Mouse (Mus musculus): Measurements from ENCODE around the gene Dnajb12. TPM values are rescaled to one million over a fixed set of nuclear protein-coding genes. Genes with fewer than 3 reads are reported as not detected.

The Dnajb12 gene
- total and polyA plus RNA-seq, 2 experiments from 2014 or later: 25.7 to 47.9 TPM

DNA sequence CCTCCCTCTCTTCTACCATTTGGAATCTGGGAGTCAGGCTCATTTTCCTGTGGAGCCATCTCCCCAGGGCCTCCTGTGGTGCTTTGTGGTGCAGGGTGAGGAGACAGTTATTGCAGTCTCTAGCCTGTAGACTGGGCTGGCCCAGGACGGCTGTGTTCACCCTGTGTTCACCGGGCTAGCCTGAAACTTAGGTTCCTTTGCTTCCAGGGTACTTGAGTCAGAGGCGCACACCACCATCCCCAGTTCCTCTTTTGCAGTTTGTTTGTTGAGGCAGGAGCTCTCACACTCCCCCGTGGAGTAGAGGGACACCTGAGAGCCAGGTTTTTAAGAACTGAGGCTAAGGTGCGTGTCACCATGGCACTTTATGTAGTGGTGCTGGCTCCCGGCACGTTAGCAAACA is 10.0 kb downstream of the Dnajb12 start:
- no peak overlapping the region for H3K9ac ChIP-seq (replicated peaks; ENCODE audit: low read length, poor library complexity, severe bottlenecking)
- no peak overlapping the region for H3K27ac ChIP-seq (ENCODE audit: low read depth, low read length)
- no peak for DNase-seq (ENCODE audit: low spot score)
- H3K36me3 ChIP-seq (ENCODE audit: insufficient read depth, low read length): peaks cover 27% of the 10 kb centered on the region
- no peaks in the 10 kb centered on the region for H3K9me3 ChIP-seq (ENCODE audit: low read length)
- no peak overlapping the region for H3K4me2 ChIP-seq (ENCODE audit: low read depth, low read length, poor library complexity, severe bottlenecking)
- WGBS: 88% methylated on average over 7 of the region's 7 CpGs
- H3K27me3 ChIP-seq (ENCODE audit: insufficient read depth, low read length): no peaks in the 10 kb centered on the region
- TF ChIP-seq CTCF (IDR thresholded peaks at IDR 0.05): no peak
- ATAC-seq (ENCODE audit: low FRiP score): no peak
- H3K4me3 ChIP-seq (ENCODE audit: low read depth, low read length): no peak overlapping the region
- no peaks in the 10 kb centered on the region for H3K4me1 ChIP-seq (ENCODE audit: insufficient read depth, low read length)

DNA sequence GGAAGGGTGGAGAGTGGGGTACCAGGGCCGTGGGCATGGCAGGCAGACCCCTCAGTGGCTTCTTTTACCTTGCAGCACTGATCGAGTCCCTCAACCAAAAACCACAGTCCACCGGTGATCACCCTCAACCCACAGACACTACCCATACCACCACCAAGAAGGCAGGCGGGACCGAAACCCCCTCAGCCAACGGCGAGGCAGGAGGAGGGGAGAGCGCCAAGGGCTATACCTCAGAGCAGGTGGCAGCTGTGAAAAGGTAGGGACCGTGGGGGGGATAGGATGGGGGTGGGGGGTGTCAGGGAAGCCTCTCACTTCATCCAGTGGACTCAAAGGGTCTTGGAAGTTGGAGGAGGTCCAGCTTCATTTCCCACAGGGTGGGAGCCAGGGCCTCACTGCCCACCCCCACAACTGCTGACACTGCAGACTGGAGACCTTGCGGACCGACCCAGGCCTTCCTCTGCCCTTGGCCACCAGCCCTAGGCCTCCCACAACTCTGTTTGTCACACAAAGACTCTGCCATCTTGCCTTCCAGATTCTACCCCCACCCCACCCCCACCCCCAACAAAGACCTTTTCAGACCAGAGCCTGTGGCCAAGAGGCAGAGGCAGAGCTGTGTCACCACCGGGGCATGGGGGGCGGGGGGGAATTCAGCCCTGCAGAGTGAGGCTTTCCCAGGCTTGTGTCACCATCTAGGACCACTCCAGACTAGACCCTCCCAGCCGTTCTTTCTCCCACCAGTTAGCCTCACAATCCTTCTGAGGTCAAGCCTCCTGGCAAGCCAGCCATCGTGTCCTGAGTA is 10.8 kb downstream of the Dnajb12 start:
- TF ChIP-seq CTCF (IDR thresholded peaks at IDR 0.05): no peak
- Histone ChIP-seq H3K9me3 (ENCODE audit: low read length) (no peaks in the 10 kb centered on the region), H3K36me3 (ENCODE audit: insufficient read depth, low read length) (peaks cover 33% of the 10 kb centered on the region), H3K4me3 (ENCODE audit: low read depth, low read length) (no peak overlapping the region), H3K4me2 (ENCODE audit: low read depth, low read length, poor library complexity, severe bottlenecking) (no peak overlapping the region), H3K4me1 (ENCODE audit: insufficient read depth, low read length) (no peaks in the 10 kb centered on the region), H3K27me3 (ENCODE audit: insufficient read depth, low read length) (no peaks in the 10 kb centered on the region), H3K9ac (replicated peaks; ENCODE audit: low read length, poor library complexity, severe bottlenecking) (no peak overlapping the region), H3K27ac (ENCODE audit: low read depth, low read length) (no peak overlapping the region)
- DNase-seq (ENCODE audit: low spot score) (no peak), ATAC-seq (ENCODE audit: low FRiP score) (no peak)
- WGBS: 81% methylated on average over 14 of the region's 15 CpGs

DNA sequence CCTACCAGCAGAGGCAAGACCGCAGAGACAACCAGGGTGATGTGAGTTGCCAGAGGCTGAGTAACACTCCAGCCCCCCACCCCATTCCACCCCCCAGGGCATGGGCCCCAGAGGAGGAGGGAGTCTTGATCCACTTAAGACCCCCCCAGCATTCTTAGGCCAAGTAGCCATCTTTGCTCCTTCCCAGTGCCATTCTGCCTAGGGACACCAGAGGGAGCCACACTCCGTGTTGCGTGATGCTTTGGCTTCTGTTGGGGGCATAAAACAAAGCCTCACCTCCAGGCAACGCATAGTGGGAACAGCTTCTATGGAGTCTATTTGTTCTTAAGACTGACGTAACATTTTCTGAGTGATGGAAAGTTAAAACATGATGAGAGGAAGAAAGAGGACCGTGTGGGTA is 13.6 kb downstream of the Dnajb12 start:
- peaks cover 18% of the 10 kb centered on the region for H3K4me1 ChIP-seq (ENCODE audit: insufficient read depth, low read length)
- ATAC-seq (ENCODE audit: low FRiP score): 0 out of 2 replicates have a peak, but pooled peaks have one; percentile 18

GRCm38 (mm10) chr10:59894251-59895160 is 15.2 kb downstream of the Dnajb12 start:
- no peaks in the 10 kb centered on the region for H3K9me3 ChIP-seq (ENCODE audit: low read length)
- ATAC-seq (ENCODE audit: low FRiP score): no peak
- H3K9ac ChIP-seq (replicated peaks; ENCODE audit: low read length, poor library complexity, severe bottlenecking): no peak overlapping the region
- 78% methylated on average over 25 of the region's 25 CpGs for WGBS
- no peak overlapping the region for H3K27ac ChIP-seq (ENCODE audit: low read depth, low read length)
- peak; percentile 76 for DNase-seq (ENCODE audit: low spot score)
- no peak overlapping the region for H3K4me3 ChIP-seq (ENCODE audit: low read depth, low read length)
- TF ChIP-seq CTCF (IDR thresholded peaks at IDR 0.05): peak; percentile 88
- H3K36me3 ChIP-seq (ENCODE audit: insufficient read depth, low read length): peaks cover 41% of the 10 kb centered on the region
- H3K27me3 ChIP-seq (ENCODE audit: insufficient read depth, low read length): no peaks in the 10 kb centered on the region
- H3K4me2 ChIP-seq (ENCODE audit: low read depth, low read length, poor library complexity, severe bottlenecking): no peak overlapping the region
- H3K4me1 ChIP-seq (ENCODE audit: insufficient read depth, low read length): peaks cover 30% of the 10 kb centered on the region

More for the DNA sequence above, 13.6 kb downstream of the Dnajb12 start:
- Histone ChIP-seq H3K4me2 (ENCODE audit: low read depth, low read length, poor library complexity, severe bottlenecking) (no peak overlapping the region), H3K9ac (replicated peaks; ENCODE audit: low read length, poor library complexity, severe bottlenecking) (no peak overlapping the region), H3K4me3 (ENCODE audit: low read depth, low read length) (no peak overlapping the region), H3K9me3 (ENCODE audit: low read length) (no peaks in the 10 kb centered on the region), H3K27me3 (ENCODE audit: insufficient read depth, low read length) (no peaks in the 10 kb centered on the region), H3K27ac (ENCODE audit: low read depth, low read length) (peak overlapping the region; percentile 1; the same call in 1 of the 2 replicates), H3K36me3 (ENCODE audit: insufficient read depth, low read length) (peaks cover 41% of the 10 kb centered on the region)
- WGBS: 24% methylated on average over 6 of the region's 6 CpGs
- peak; percentile 99 for TF ChIP-seq CTCF (IDR thresholded peaks at IDR 0.05)
- DNase-seq (ENCODE audit: low spot score): peak; percentile 90

GRCm38 (mm10) chr10:59895460-59896186 is 16.3 kb downstream of the Dnajb12 start:
- H3K4me1 ChIP-seq (ENCODE audit: insufficient read depth, low read length): peaks cover 36% of the 10 kb centered on the region
- 94% methylated on average over 17 of the region's 17 CpGs for WGBS
- no peak overlapping the region for H3K4me3 ChIP-seq (ENCODE audit: low read depth, low read length)
- no peak overlapping the region for H3K9ac ChIP-seq (replicated peaks; ENCODE audit: low read length, poor library complexity, severe bottlenecking)
- TF ChIP-seq CTCF (IDR thresholded peaks at IDR 0.05): no peak
- no peaks in the 10 kb centered on the region for H3K27me3 ChIP-seq (ENCODE audit: insufficient read depth, low read length)
- H3K36me3 ChIP-seq (ENCODE audit: insufficient read depth, low read length): peaks cover 38% of the 10 kb centered on the region
- no peak for DNase-seq (ENCODE audit: low spot score)
- no peaks in the 10 kb centered on the region for H3K9me3 ChIP-seq (ENCODE audit: low read length)
- no peak overlapping the region for H3K4me2 ChIP-seq (ENCODE audit: low read depth, low read length, poor library complexity, severe bottlenecking)
- ATAC-seq (ENCODE audit: low FRiP score): no peak
- H3K27ac ChIP-seq (ENCODE audit: low read depth, low read length): no peak overlapping the region
